In genomic region chr4:42874134-42874533, GRCm38 (mm10) we compare ENCODE assay signal across 22 mouse cellular contexts. TPM values are rescaled to one million over a fixed set of nuclear protein-coding genes. Genes with fewer than 3 reads are reported as not detected.
"Had no signal": no experiment of that assay in that cellular context is flagged by ENCODE, and none has a peak within 500 bp of the region (broad histone marks: within the 10 kb centered on the region; RNA-seq: fewer than 3 reads in every experiment).

TSS of gene Fam205c (minus strand) at chr4:42874234.

- H3K36me3 ChIP-seq: limb, embryonic 10.5 days; limb, embryonic 13.5 days; liver, embryonic 12.5 days; midbrain, embryonic 12.5 days; midbrain, embryonic 15.5 days; neural tube, embryonic 12.5 days; neural tube, embryonic 15.5 days had no signal

- H3K4me3 ChIP-seq: limb, embryonic 10.5 days; limb, embryonic 13.5 days; liver, embryonic 12.5 days; midbrain, embryonic 12.5 days; midbrain, embryonic 15.5 days; neural tube, embryonic 12.5 days; neural tube, embryonic 15.5 days had no signal

- H3K4me1 ChIP-seq: limb, embryonic 10.5 days; limb, embryonic 13.5 days; midbrain, embryonic 12.5 days; midbrain, embryonic 15.5 days; neural tube, embryonic 12.5 days; neural tube, embryonic 15.5 days had no signal

- ATAC-seq: liver, embryonic 12.5 days; lung, postnatal 0 days; midbrain, embryonic 15.5 days had no signal

- H3K9ac ChIP-seq: limb, embryonic 13.5 days; liver, embryonic 12.5 days; lung, embryonic 14.5 days; midbrain, embryonic 12.5 days; midbrain, embryonic 15.5 days; neural tube, embryonic 12.5 days; neural tube, embryonic 15.5 days had no signal

- DNase-seq: kidney, adult 11 months; kidney, adult 8-10 months; kidney, postnatal 14 days; kidney, postnatal 4 days; layer of hippocampus, adult 9-11 months; liver; lung, embryonic 14.5 days; right cerebral cortex, adult 18-20 months; right cerebral cortex, postnatal 14 days; right cerebral cortex, postnatal 4 days; thymus, postnatal 25 days had no signal

- H3K9me3 ChIP-seq: limb, embryonic 10.5 days; limb, embryonic 13.5 days; liver, embryonic 12.5 days; midbrain, embryonic 12.5 days; midbrain, embryonic 15.5 days; neural tube, embryonic 12.5 days; neural tube, embryonic 15.5 days had no signal

- H3K4me2 ChIP-seq: limb, embryonic 13.5 days; liver, embryonic 12.5 days; lung, embryonic 14.5 days; midbrain, embryonic 12.5 days; midbrain, embryonic 15.5 days; neural tube, embryonic 12.5 days; neural tube, embryonic 15.5 days had no signal

- H3K27me3 ChIP-seq: limb, embryonic 13.5 days; midbrain, embryonic 15.5 days; neural tube, embryonic 12.5 days; neural tube, embryonic 15.5 days had no signal

- H3K27ac ChIP-seq: limb, embryonic 10.5 days; limb, embryonic 13.5 days; macrophage; midbrain, embryonic 12.5 days; midbrain, embryonic 15.5 days; neural tube, embryonic 12.5 days; neural tube, embryonic 15.5 days; stomach, postnatal 0 days had no signal

RNA-seq across cellular contexts. Expression of gene Fam205c, which starts in this region (rescaled TPM):
- total RNA-seq: megakaryocyte, adult 5-6 weeks had no signal
- polyA plus RNA-seq: limb, embryonic 13.5 days; lung, postnatal 0 days; macrophage had no signal
